Comparison of ENCODE assay signal across 17 mouse cellular contexts in the genomic region with DNA sequence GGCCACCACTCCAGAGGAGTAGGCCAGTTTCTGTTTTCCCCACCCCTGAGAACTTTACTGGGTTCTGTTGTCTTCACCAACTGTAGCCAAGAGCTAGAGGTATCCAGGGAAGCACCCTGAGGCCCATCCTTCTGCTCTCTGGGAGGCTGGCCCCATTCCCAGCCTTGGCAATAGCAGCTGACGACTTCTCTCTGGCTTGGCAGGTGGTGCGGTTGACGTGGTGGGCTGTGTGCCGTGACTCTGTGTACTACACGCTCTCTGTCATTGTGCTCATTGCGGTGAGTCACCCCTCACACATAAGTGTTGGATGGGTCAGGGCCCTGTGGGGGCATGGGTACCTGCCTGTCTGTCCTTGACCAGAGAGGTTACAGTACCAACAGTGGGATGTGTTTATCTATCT. TPM values are rescaled to one million over a fixed set of nuclear protein-coding genes. Genes with fewer than 3 reads are reported as not detected.
A peak's percentile ranks its signal among the peaks of the same experiment; 100 is the strongest.
DNase-seq lines count a peak whose midpoint lies in the region; ATAC-seq lines count a peak whose summit lies in the region.
"Had no signal": no experiment of that assay in that cellular context is flagged by ENCODE, and none has a peak within 500 bp of the region (broad histone marks: within the 10 kb centered on the region; RNA-seq: fewer than 3 reads in every experiment).

No protein-coding gene starts in this region.

- H3K4me1 ChIP-seq in hindbrain, embryonic 11.5 days (replicated peaks; ENCODE audit: control insufficient read depth, insufficient read depth, low read length) = no peaks in the 10 kb centered on the region
- H3K4me1 ChIP-seq: limb, embryonic 12.5 days had no signal

- H3K27ac ChIP-seq in hindbrain, embryonic 11.5 days (ENCODE audit: low read depth, low read length) = no peak overlapping the region
- H3K27ac ChIP-seq: hindbrain, embryonic 14.5 days; kidney, postnatal 0 days; limb, embryonic 12.5 days; liver, embryonic 14.5 days had no signal

- DNase-seq in heart, adult 8-10 months (ENCODE audit: low spot score) = peak; percentile 14
- no peak for DNase-seq in heart, postnatal 4 days
- DNase-seq in cerebellum, adult 11 months = peak; percentile 75
- peak; percentile 87 for DNase-seq in cerebellum, adult 9-11 months
- peak; percentile 42 to 64 for DNase-seq in layer of hippocampus, postnatal 36 days
- DNase-seq in hindbrain, embryonic 11.5 days (ENCODE audit: low spot score) = no peak
- DNase-seq in ovary, postnatal 10 days (ENCODE audit: low spot score) = no peak
- DNase-seq: adrenal gland, postnatal 10 days; gastrocnemius, postnatal 14 days; lung, postnatal 36 days had no signal

- H3K27me3 ChIP-seq in hindbrain, embryonic 11.5 days (ENCODE audit: control insufficient read depth, insufficient read depth, low read length) = no peaks in the 10 kb centered on the region
- H3K27me3 ChIP-seq: limb, embryonic 12.5 days had no signal

- no peak overlapping the region for H3K4me3 ChIP-seq in hindbrain, embryonic 11.5 days (ENCODE audit: low read depth, low read length)
- H3K4me3 ChIP-seq: limb, embryonic 12.5 days had no signal

- H3K36me3 ChIP-seq in hindbrain, embryonic 11.5 days (ENCODE audit: control insufficient read depth, insufficient read depth, low read length) = no peaks in the 10 kb centered on the region
- H3K36me3 ChIP-seq: limb, embryonic 12.5 days had no signal

- H3K9me3 ChIP-seq in hindbrain, embryonic 11.5 days (ENCODE audit: control insufficient read depth, low read length) = no peaks in the 10 kb centered on the region
- H3K9me3 ChIP-seq: limb, embryonic 12.5 days had no signal

- H3K9ac ChIP-seq in hindbrain, embryonic 11.5 days (ENCODE audit: low read depth, low read length) = no peak overlapping the region
- H3K9ac ChIP-seq: hindbrain, embryonic 14.5 days; limb, embryonic 12.5 days; liver, embryonic 14.5 days had no signal

- WGBS in hindbrain, embryonic 11.5 days = 92% methylated on average over 6 of the region's 6 CpGs

- ATAC-seq in hindbrain, embryonic 11.5 days (ENCODE audit: low FRiP score) = no peak
- ATAC-seq: forebrain, embryonic 14.5 days; intestine, postnatal 0 days had no signal

- no peak overlapping the region for H3K4me2 ChIP-seq in hindbrain, embryonic 11.5 days (replicated peaks; ENCODE audit: low read depth, low read length)
- H3K4me2 ChIP-seq: hindbrain, embryonic 14.5 days; limb, embryonic 12.5 days; midbrain, embryonic 11.5 days had no signal

RNA-seq across cellular contexts. Expression of a gene that starts 59.4 kb away (rescaled TPM):
- total RNA-seq in heart, adult 8-10 months (2022) = 10 to 100 TPM; 12.2 to 18.8 (median 17.0) TPM
- 10 to 100 TPM; 21.1 to 21.5 TPM for total RNA-seq in heart, postnatal 4 days (2021)
- 1 to 10 TPM; 2.1 to 4.3 TPM for total RNA-seq in layer of hippocampus, postnatal 36 days (2021)
- polyA plus RNA-seq in hindbrain, embryonic 11.5 days (2014; fragmentation: Nextera tagmentation; extraction: Ambion mirVana) = 3.1 and 5.0 TPM in 2 replicates

Comparison
In these comparisons a context has a peak if more than half of its experiments do, and no peak if none do; other contexts are left out.
1. DNase-seq: peak in heart, adult 8-10 months (single experiment), cerebellum, adult 11 months (single experiment), cerebellum, adult 9-11 months (single experiment) and layer of hippocampus, postnatal 36 days (2 of 2); none in heart, postnatal 4 days (single experiment), hindbrain, embryonic 11.5 days (single experiment) and ovary, postnatal 10 days (single experiment).